Mouse (Mus musculus): ENCODE results near the gene Pds5b. TPM values are rescaled to one million over a fixed set of nuclear protein-coding genes. Genes with fewer than 3 reads are reported as not detected.
A peak's percentile ranks its signal among the peaks of the same experiment; 100 is the strongest.
"Not testable (repeated sequence)": the region's sequence is repeated elsewhere in the genome, so short reads cannot be mapped to it uniquely, and the experiment has no call there.

The Pds5b gene
- total RNA-seq, 2 experiments from 2014 or later, result 77.6 to 79.3 TPM

DNA sequence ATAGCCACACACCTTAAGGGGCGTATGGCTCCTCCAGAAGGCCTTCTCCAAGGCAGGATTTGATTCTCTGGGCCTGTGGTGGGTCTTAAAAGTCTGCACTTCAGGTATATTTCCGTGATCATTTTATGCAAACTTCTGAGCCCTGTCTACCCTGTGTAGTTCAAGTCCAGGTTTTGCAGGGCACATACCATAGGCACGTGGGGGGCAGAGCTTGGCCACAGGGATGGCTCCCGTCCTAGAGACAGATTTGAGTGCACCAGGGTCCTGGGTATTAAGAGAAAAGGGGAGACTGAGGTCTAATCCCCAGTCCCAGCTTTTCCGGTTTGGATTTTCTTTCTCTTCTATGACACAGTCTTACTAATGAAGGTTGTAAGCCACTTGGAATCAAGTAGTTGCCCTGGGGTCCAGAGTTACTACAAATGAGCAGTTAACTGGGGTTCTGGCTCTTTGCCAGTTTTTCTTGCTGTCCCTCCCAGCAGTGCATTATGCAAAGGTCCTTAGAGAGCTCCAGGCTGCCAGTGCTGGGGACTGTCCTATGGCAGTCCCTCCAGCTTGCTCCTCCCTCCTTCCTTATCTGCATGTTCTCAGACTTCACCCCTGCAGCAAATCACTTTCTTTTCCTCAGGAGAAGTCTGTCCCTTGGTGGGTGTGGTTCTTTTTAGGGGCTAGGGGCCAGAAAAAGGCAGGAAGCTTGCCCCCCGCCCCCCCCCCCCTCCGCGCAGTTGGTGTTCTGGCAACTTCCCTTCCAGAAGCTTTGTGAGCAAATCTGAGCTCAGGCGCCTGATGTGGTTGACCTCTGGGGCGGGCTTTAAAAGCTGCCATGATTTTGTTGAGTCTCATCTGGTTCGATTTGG, 166.4 kb downstream of the Pds5b start:
- H3K27ac ChIP-seq, result no peak overlapping the region
- no peak overlapping the region for H3K4me3 ChIP-seq
- no peak for TF ChIP-seq CTCF (IDR thresholded peaks at IDR 0.05)
- intact Hi-C loops (cut with DNase I), result no loop called here
- no peak for DNase-seq (ENCODE audit: extremely low spot score in 1 of 2, low spot score in 2 of 2)

DNA sequence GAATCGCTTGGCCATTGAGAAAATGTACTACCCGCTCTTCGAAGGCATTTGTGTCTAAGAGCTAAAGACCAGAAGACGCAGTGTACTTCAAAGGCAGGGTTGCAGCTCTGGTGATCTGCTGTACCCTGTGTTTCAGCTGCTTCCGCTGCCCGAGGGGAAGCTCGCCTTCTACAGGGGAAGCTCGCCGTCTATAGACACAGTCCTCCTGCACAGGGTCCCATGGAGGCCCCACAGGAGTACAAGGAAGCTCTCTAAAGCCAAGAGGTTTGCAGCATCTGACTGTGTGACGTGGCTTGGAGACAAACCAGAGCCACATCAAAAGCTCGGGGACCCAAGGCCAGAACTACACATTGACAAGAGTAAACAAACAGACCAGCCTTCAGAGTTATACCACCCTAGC, 167.1 kb downstream of the Pds5b start:
- TF ChIP-seq CTCF (IDR thresholded peaks at IDR 0.05), result no peak
- H3K27ac ChIP-seq, result no peak overlapping the region
- no peak for DNase-seq (ENCODE audit: extremely low spot score in 1 of 2, low spot score in 2 of 2)
- intact Hi-C loops (cut with DNase I), result no loop called here
- H3K4me3 ChIP-seq, result no peak overlapping the region

DNA sequence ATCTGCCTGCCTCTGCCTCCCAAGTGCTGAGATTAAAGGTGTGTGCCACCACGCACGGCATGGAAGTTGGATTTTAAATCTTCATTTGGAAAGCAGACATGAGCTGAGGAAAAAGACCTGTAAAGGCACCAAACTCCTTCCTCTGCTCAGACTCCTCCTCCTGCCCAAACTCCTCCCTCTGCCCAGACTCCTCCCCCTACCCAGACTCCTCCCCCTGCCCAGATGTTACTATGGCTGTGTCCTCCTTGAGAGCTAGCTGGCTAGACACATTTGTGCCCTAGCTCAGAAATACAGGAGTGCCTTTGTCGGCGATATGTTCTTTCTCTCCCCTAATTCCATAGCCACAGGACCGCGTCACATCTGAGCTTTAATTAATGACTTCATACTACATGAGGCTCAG, 172.4 kb downstream of the Pds5b start:
- no peak for DNase-seq (ENCODE audit: extremely low spot score in 1 of 2, low spot score in 2 of 2)
- intact Hi-C loops (cut with DNase I), result no loop called here
- TF ChIP-seq CTCF (IDR thresholded peaks at IDR 0.05), result no peak
- Histone ChIP-seq H3K4me3 (no peak overlapping the region), H3K27ac (no peak overlapping the region)

DNA sequence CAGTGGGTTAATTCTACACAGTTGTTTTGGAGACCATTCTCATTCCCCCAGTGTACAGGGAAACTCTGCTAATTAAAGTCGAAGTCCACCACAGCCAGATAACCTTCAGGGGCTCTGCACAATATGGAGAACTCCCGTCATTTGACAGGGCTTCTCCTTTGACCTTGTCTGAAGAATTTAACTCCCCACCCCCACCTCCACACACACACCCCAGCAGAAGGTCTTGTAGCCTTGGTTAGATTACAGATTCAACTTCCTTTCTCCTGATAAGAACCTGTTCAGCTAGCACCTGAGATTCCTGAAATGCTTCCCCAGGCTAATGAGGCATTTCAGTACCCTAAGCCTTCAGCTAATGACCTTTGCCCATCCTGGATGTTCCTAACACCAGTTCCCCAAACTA, 177.3 kb downstream of the Pds5b start:
- Histone ChIP-seq H3K4me3 (no peak overlapping the region), H3K27ac (no peak overlapping the region)
- TF ChIP-seq CTCF (IDR thresholded peaks at IDR 0.05), result no peak
- DNase-seq (ENCODE audit: extremely low spot score in 1 of 2, low spot score in 2 of 2), result no peak
- intact Hi-C loops (cut with DNase I), result no loop called here

DNA sequence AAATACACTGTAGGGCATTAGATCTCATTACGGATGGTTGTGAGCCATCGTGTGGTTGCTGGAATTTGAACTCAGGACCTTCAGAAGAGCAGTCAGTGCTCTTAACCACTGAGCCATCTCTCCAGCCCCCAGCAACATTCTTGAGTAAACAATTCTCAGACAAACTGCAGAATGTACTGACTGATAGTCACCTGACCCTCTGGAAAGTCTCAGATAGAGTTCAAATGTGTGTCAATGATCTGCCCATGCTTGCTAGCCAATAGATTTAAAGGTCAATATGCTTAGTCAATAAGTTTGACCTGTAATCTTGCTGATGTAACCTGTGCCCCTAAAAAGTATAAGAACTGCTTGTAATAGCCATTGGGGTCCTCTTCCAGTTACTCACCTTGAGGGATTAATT, 178.6 kb downstream of the Pds5b start:
- DNase-seq (ENCODE audit: extremely low spot score in 1 of 2, low spot score in 2 of 2); H3K4me3 ChIP-seq; H3K27ac ChIP-seq; intact Hi-C loops (cut with DNase I): not testable (repeated sequence)

DNA sequence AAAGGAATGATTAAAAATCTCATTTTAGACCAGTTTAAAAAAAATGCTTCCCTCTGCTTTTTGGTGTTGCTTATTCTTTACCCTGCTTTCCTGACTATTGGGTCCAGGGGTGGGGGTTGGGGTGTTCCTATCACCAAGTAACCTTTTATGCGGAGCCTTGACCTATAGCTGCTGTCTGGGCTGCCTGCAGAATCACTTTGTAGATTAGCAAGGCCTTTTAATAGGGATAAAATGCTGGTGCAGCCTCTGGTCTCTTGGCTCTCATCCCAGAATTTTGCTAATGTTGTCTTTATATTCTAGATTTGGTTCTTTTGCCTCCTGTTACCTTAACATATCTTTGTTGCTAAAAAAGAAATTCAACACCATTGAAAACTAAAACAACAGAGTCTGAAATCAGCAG, 181.0 kb downstream of the Pds5b start:
- intact Hi-C loops (cut with DNase I), result no loop called here
- TF ChIP-seq CTCF (IDR thresholded peaks at IDR 0.05), result no peak
- Histone ChIP-seq H3K4me3 (no peak overlapping the region), H3K27ac (no peak overlapping the region)
- DNase-seq (ENCODE audit: extremely low spot score in 1 of 2, low spot score in 2 of 2), result no peak

DNA sequence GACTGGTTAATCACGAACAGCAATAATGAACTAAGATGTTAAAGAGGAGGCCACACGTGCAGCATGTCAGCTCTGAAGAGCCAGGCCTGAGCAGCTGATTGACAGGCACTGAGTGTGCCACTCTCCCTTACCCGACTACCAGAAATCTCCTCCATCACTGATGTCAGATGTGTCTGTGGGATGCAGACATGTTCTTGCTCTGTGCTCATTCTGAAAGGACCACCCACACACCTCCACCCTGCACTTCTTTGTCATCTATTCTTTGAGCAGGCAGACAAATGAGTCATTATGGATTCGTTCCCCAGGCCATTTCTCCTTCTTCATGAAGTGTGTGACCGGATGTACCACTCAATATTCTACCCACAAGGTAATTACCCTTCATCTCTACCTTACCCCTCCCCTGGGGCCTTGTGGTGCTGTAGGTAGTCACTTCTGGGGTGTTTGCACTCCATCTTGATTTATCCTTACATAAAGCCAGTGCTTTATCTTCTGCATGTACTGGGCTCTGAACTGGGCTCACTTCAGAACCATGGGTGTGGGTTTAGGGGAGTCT, 186.2 kb downstream of the Pds5b start:
- Histone ChIP-seq H3K4me3 (no peak overlapping the region), H3K27ac (no peak overlapping the region)
- no peak for TF ChIP-seq CTCF (IDR thresholded peaks at IDR 0.05)
- DNase-seq (ENCODE audit: extremely low spot score in 1 of 2, low spot score in 2 of 2), result peak; percentile 20 to 37
- intact Hi-C loops (cut with DNase I), result no loop called here

Other genes starting within 250 kb of the Pds5b start
- 1 to 10 TPM in 1 of 2 experiments, under 1 TPM in 1; 0.68 to 1.2 TPM for gene Zar1l, start 155.6 kb upstream of the Pds5b start, total RNA-seq (2021)
- 10 to 100 TPM in 1 of 2 experiments, 1 to 10 TPM in 1; 8.2 to 11.2 TPM for gene Brca2, start 151.1 kb upstream of the Pds5b start, total RNA-seq (2021)
- 10 to 100 TPM; 60.5 to 63.5 TPM for gene N4bp2l1, start 76.6 kb upstream of the Pds5b start, total RNA-seq (2021)
- 10 to 100 TPM; 86.3 to 93.6 TPM for gene N4bp2l2, start 7.6 kb upstream of the Pds5b start, total RNA-seq (2021)

Data from left cerebral cortex, adult 2 months (tissue).